Mouse (Mus musculus) bone marrow, adult 2 months (tissue): ENCODE data around the gene Rabep1.

ENCODE experiments used
- CTCF ChIP-seq: fragments of 200-500 bp; IDR thresholded peaks from 2 replicates; pipeline ENCODE4 v1.5.1; 2011; ENCODE audit warnings: low read length, control low read depth; ENCODE audit not compliant: control insufficient read depth, insufficient read depth
- POLR2A ChIP-seq: fragments of 200-500 bp; IDR thresholded peaks from 2 replicates; pipeline ENCODE4 v1.6.1; 2011; ENCODE audit warnings: low read depth, mild to moderate bottlenecking, control low read depth, low read length, borderline replicate concordance; ENCODE audit not compliant: control insufficient read depth

- TF ChIP-seq CTCF (no peak), POLR2A (no peak)
Measured at GRCm38 (mm10) chr11:70833408-70833807, 11.2 kb upstream of the Rabep1 start.
